Comparison of ENCODE assay signal across 26 mouse cellular contexts in the genomic region with DNA sequence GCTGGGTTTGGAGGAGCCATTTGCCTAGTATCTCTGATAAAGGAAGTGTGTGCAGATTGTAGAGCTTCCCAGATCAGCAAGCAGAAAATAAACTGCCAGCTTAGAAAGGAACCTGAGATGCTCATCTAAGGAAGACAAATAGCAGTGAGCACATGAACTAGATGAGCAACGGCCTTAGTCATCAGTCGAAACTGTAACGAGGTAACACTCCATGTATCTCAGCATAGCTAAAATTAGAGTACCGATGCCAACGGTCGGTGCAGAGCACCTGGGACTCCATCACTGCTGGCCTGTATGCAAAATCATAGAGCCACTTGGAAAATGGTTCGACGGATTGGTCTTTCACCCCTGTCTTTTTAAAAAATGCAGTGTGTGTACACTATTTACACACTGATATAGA.
"Had no signal": no experiment of that assay in that cellular context is flagged by ENCODE, and none has a peak within 500 bp of the region (broad histone marks: within the 10 kb centered on the region; RNA-seq: fewer than 3 reads in every experiment).

No protein-coding gene starts in this region.

- H3K36me3 ChIP-seq: heart, embryonic 12.5 days; hindbrain, embryonic 10.5 days; hindbrain, embryonic 12.5 days; intestine, embryonic 15.5 days; limb, embryonic 10.5 days; limb, embryonic 12.5 days; liver, embryonic 13.5 days had no signal

- H3K4me1 ChIP-seq: hindbrain, embryonic 10.5 days; hindbrain, embryonic 12.5 days; limb, embryonic 10.5 days had no signal

- H3K27me3 ChIP-seq: heart, embryonic 12.5 days; hindbrain, embryonic 12.5 days; intestine, embryonic 15.5 days; limb, embryonic 12.5 days; liver, embryonic 13.5 days had no signal

- H3K27ac ChIP-seq: gastrocnemius, adult 2 months; hindbrain, embryonic 10.5 days; hindbrain, embryonic 12.5 days; hindbrain, embryonic 14.5 days; intestine, embryonic 15.5 days; layer of hippocampus, adult 2 months; left cerebral cortex, adult 2 months; limb, embryonic 10.5 days; limb, embryonic 12.5 days; liver, embryonic 13.5 days had no signal

- H3K9ac ChIP-seq: heart, embryonic 12.5 days; hindbrain, embryonic 12.5 days; hindbrain, embryonic 14.5 days; intestine, embryonic 15.5 days; limb, embryonic 12.5 days; liver, embryonic 13.5 days had no signal

- H3K4me2 ChIP-seq: heart, embryonic 12.5 days; hindbrain, embryonic 12.5 days; hindbrain, embryonic 14.5 days; intestine, embryonic 15.5 days; limb, embryonic 12.5 days; liver, embryonic 11.5 days; liver, embryonic 13.5 days had no signal

- DNase-seq: gastrocnemius, adult 2 months; gastrocnemius, postnatal 10 days; gastrocnemius, postnatal 25 days; heart, adult 18-20 months; heart, postnatal 10 days; heart, postnatal 4 days; kidney, adult 18-20 months; kidney, adult 8-10 months; kidney, postnatal 10 days; kidney, postnatal 25 days; kidney, postnatal 4 days; liver; liver, embryonic 13.5 days had no signal

- ATAC-seq: hindbrain, embryonic 16.5 days; inflammation-experienced regulatory T-cells, adult 6 months; intestine, embryonic 15.5 days; intestine, postnatal 0 days had no signal

- H3K4me3 ChIP-seq: gastrocnemius, adult 2 months; heart, embryonic 12.5 days; hindbrain, embryonic 10.5 days; hindbrain, embryonic 12.5 days; intestine, embryonic 15.5 days; layer of hippocampus, adult 2 months; left cerebral cortex, adult 2 months; limb, embryonic 10.5 days; limb, embryonic 12.5 days; liver, embryonic 13.5 days had no signal

- H3K9me3 ChIP-seq: heart, embryonic 12.5 days; intestine, embryonic 15.5 days; limb, embryonic 10.5 days; limb, embryonic 12.5 days; liver, embryonic 13.5 days had no signal
